Mouse (Mus musculus) MEL (cell line): ENCODE results near the gene Card14.
A peak's percentile ranks its signal among the peaks of the same experiment; 100 is the strongest.

Experiments used
- CTCF ChIP-seq, 3 experiments: IDR thresholded peaks in 2 of 3; conservative IDR thresholded peaks in 1 of 3; 2 replicates each; pipeline ENCODE4 v1.5.1; 2011 to 2012; ENCODE audit warnings: low read length in 3 of 3, low read depth in 2 of 3, mild to moderate bottlenecking in 2 of 3, improper control_type of control experiment in 1 of 3, inconsistent platforms in 1 of 3, mixed read lengths in 1 of 3, moderate library complexity in 1 of 3; ENCODE audit not compliant: control insufficient read depth in 1 of 3, insufficient read depth in 1 of 3, poor library complexity in 1 of 3, severe bottlenecking in 1 of 3
- MAX ChIP-seq: IDR thresholded peaks from 2 replicates; pipeline ENCODE4 v1.6.1; 2011; ENCODE audit warnings: low read length, improper control_type of control experiment
- NELFE ChIP-seq: IDR thresholded peaks from 2 replicates; pipeline ENCODE4 v1.6.1; 2011; ENCODE audit warnings: low read depth, low read length, improper control_type of control experiment
- POLR2A ChIP-seq, 2 experiments: IDR thresholded peaks; 2 replicates each; pipeline ENCODE4 v1.6.1; 2011 to 2012; ENCODE audit warnings: low read length in 2 of 2, mild to moderate bottlenecking in 2 of 2, control low read depth in 1 of 2, improper control_type of control experiment in 1 of 2, low read depth in 1 of 2, moderate library complexity in 1 of 2; ENCODE audit not compliant: control insufficient read depth in 1 of 2, insufficient read depth in 1 of 2, poor library complexity in 1 of 2
- RCOR1 ChIP-seq: IDR thresholded peaks from 2 replicates; pipeline ENCODE4 v1.6.1; 2012; ENCODE audit warnings: low read depth, mild to moderate bottlenecking, inconsistent platforms, low read length, improper control_type of control experiment
- ZMIZ1 ChIP-seq: IDR thresholded peaks from 2 replicates; pipeline ENCODE4 v1.6.1; 2012; ENCODE audit warnings: low read depth, mild to moderate bottlenecking, inconsistent platforms, low read length, improper control_type of control experiment, moderate library complexity

GRCm38 (mm10) chr11:119391386-119392000, 83.9 kb downstream of the Card14 start:
- TF ChIP-seq NELFE = no peak
- TF ChIP-seq MAX = peak; percentile 50; the same call in 1 of the 2 replicates
- TF ChIP-seq POLR2A (IDR thresholded peaks at IDR 0.05; ENCODE audit: control insufficient read depth in 1 of 2, insufficient read depth in 1 of 2, low read depth in 1 of 2, low read length in 2 of 2, poor library complexity in 1 of 2) = no peak
- TF ChIP-seq ZMIZ1 = no peak
- TF ChIP-seq CTCF (IDR thresholded peaks at IDR 0.05 in 2 of 3, conservative IDR thresholded peaks at IDR 0.05 in 1 of 3; ENCODE audit: control insufficient read depth in 1 of 3, insufficient read depth in 1 of 3, low read depth in 2 of 3, low read length in 3 of 3, poor library complexity in 1 of 3, severe bottlenecking in 1 of 3) = no peak
- TF ChIP-seq RCOR1 = no peak
